ENCODE assay signal across 8 mouse cellular contexts in genomic region chr19:22554421-22554941, GRCm38 (mm10).
A peak's percentile ranks its signal among the peaks of the same experiment; 100 is the strongest.
DNase-seq lines count a peak whose midpoint lies in the region; ATAC-seq and TF ChIP-seq lines count a peak whose summit lies in the region.
"Had no signal": no experiment of that assay in that cellular context is flagged by ENCODE, and none has a peak within 500 bp of the region (broad histone marks: within the 10 kb centered on the region; RNA-seq: fewer than 3 reads in every experiment).

No protein-coding gene starts in this region.

- TF ChIP-seq POLR2A in limb, embryonic 14.5 days (IDR thresholded peaks at IDR 0.05; ENCODE audit: borderline replicate concordance, extremely low read depth, insufficient read depth, insufficient read length) = no peak

- H3K4me3 ChIP-seq in embryonic facial prominence, embryonic 10.5 days = no peak overlapping the region
- H3K4me3 ChIP-seq in heart, embryonic 12.5 days = peak overlapping the region; percentile 7; the same call in 1 of the 2 replicates
- no peak overlapping the region for H3K4me3 ChIP-seq in limb, embryonic 14.5 days (replicated peaks; ENCODE audit: low read length)

- peaks cover 15% of the 10 kb centered on the region for H3K4me1 ChIP-seq in embryonic facial prominence, embryonic 10.5 days
- peaks cover 8% of the 10 kb centered on the region; the same call in 1 of the 2 replicates for H3K4me1 ChIP-seq in heart, embryonic 12.5 days (replicated peaks)
- peaks cover 7% of the 10 kb centered on the region for H3K4me1 ChIP-seq in limb, embryonic 14.5 days (ENCODE audit: control insufficient read depth, insufficient read depth, low read length)

- no peaks in the 10 kb centered on the region for H3K36me3 ChIP-seq in embryonic facial prominence, embryonic 10.5 days (replicated peaks)
- H3K36me3 ChIP-seq in heart, embryonic 12.5 days = no peaks in the 10 kb centered on the region
- H3K36me3 ChIP-seq in limb, embryonic 14.5 days (ENCODE audit: control insufficient read depth, insufficient read depth, low read length) = no peaks in the 10 kb centered on the region

- DNase-seq in cerebellum, adult 11 months = peak; percentile 73
- peak; percentile 23 for DNase-seq in embryonic facial prominence, embryonic 10.5 days (ENCODE audit: low spot score)
- peak; percentile 72 for DNase-seq in kidney, postnatal 10 days
- DNase-seq in limb, embryonic 14.5 days (ENCODE audit: low spot score) = peak; percentile 17
- peak; percentile 33 for DNase-seq in right cerebral cortex, adult 18-20 months
- no peak for DNase-seq in thymus, postnatal 14 days

- no peaks in the 10 kb centered on the region for H3K9me3 ChIP-seq in embryonic facial prominence, embryonic 10.5 days
- no peaks in the 10 kb centered on the region for H3K9me3 ChIP-seq in heart, embryonic 12.5 days (replicated peaks)
- H3K9me3 ChIP-seq in limb, embryonic 14.5 days (ENCODE audit: control insufficient read depth, low read length) = no peaks in the 10 kb centered on the region

- ATAC-seq in heart, embryonic 12.5 days (ENCODE audit: insufficient number of reproducible peaks, low FRiP score) = no peak
- no peak; the same call in 1 of the 2 replicates for ATAC-seq in limb, embryonic 14.5 days (ENCODE audit: low FRiP score, low read depth)

- peak overlapping the region; percentile 60 for H3K4me2 ChIP-seq in heart, embryonic 12.5 days
- 0 out of 2 replicates have a peak overlapping the region, but pooled peaks have one; percentile 13 for H3K4me2 ChIP-seq in limb, embryonic 14.5 days (replicated peaks; ENCODE audit: low read depth, low read length, severe bottlenecking)

- no peaks in the 10 kb centered on the region; the same call in 1 of the 2 replicates for H3K27me3 ChIP-seq in embryonic facial prominence, embryonic 10.5 days (replicated peaks; ENCODE audit: low read depth, poor library complexity, severe bottlenecking)
- H3K27me3 ChIP-seq in heart, embryonic 12.5 days (replicated peaks) = no peaks in the 10 kb centered on the region
- no peaks in the 10 kb centered on the region for H3K27me3 ChIP-seq in limb, embryonic 14.5 days (ENCODE audit: control insufficient read depth, insufficient read depth, low read length)

- H3K27ac ChIP-seq in embryonic facial prominence, embryonic 10.5 days (replicated peaks) = no peak overlapping the region; the same call in 1 of the 2 replicates
- no peak overlapping the region for H3K27ac ChIP-seq in heart, embryonic 12.5 days (ENCODE audit: poor library complexity, severe bottlenecking)
- H3K27ac ChIP-seq in limb, embryonic 14.5 days (replicated peaks; ENCODE audit: low read depth, low read length) = no peak overlapping the region
- H3K27ac ChIP-seq: macrophage had no signal

- H3K9ac ChIP-seq in heart, embryonic 12.5 days = no peak overlapping the region
- H3K9ac ChIP-seq in limb, embryonic 14.5 days (ENCODE audit: low read depth, low read length, severe bottlenecking) = no peak overlapping the region

- 11% methylated on average over 7 of the region's 7 CpGs for WGBS in embryonic facial prominence, embryonic 10.5 days
- 9% methylated on average over 7 of the region's 7 CpGs for WGBS in heart, embryonic 12.5 days
- WGBS in limb, embryonic 14.5 days = 16% methylated on average over 7 of the region's 7 CpGs
